Mouse (Mus musculus): ENCODE data around the gene Exosc9. TPM values are rescaled to one million over a fixed set of nuclear protein-coding genes. Genes with fewer than 3 reads are reported as not detected.

Exosc9 gene
- polyA plus RNA-seq, 1 experiment from 2014 or later = 48.6 TPM

GRCm38 (mm10) chr3:36531979-36532542, 20.3 kb upstream of the Exosc9 start:
- TF ChIP-seq CTCF (IDR thresholded peaks at IDR 0.05; ENCODE audit: low read depth) = no peak
- 4% methylated on average over 18 of the region's 18 CpGs for WGBS
- H3K4me1 ChIP-seq (replicated peaks; ENCODE audit: insufficient read depth, low read length) = peaks cover 5% of the 10 kb centered on the region; the same call in 1 of the 2 replicates
- no peaks in the 10 kb centered on the region for H3K36me3 ChIP-seq (ENCODE audit: insufficient read depth, low read length)
- H3K4me2 ChIP-seq (ENCODE audit: low read length) = peak overlapping the region; percentile 66
- H3K27me3 ChIP-seq (ENCODE audit: insufficient read depth, low read length) = no peaks in the 10 kb centered on the region
- no peak overlapping the region for H3K27ac ChIP-seq
- H3K4me3 ChIP-seq (replicated peaks; ENCODE audit: low read depth, low read length) = peak overlapping the region; percentile 34
- DNase-seq (ENCODE audit: low spot score) (peak; percentile 24), ATAC-seq (replicated peaks; ENCODE audit: low FRiP score, low read depth) (no peak)
- peak overlapping the region; percentile 53 for H3K9ac ChIP-seq (ENCODE audit: low read depth, low read length)
- H3K9me3 ChIP-seq (replicated peaks; ENCODE audit: low read length) = no peaks in the 10 kb centered on the region

GRCm38 (mm10) chr3:36532738-36533137, 19.7 kb upstream of the Exosc9 start:
- TF ChIP-seq CTCF (IDR thresholded peaks at IDR 0.05; ENCODE audit: low read depth) = no peak
- no peak overlapping the region for H3K4me2 ChIP-seq (ENCODE audit: low read length)

GRCm38 (mm10) chr3:36533201-36533672, 19.2 kb upstream of the Exosc9 start:
- Histone ChIP-seq H3K36me3 (ENCODE audit: insufficient read depth, low read length) (no peaks in the 10 kb centered on the region), H3K4me3 (replicated peaks; ENCODE audit: low read depth, low read length) (no peak overlapping the region), H3K9me3 (replicated peaks; ENCODE audit: low read length) (no peaks in the 10 kb centered on the region), H3K27ac (no peak overlapping the region), H3K4me1 (replicated peaks; ENCODE audit: insufficient read depth, low read length) (peaks cover 5% of the 10 kb centered on the region; the same call in 1 of the 2 replicates), H3K27me3 (ENCODE audit: insufficient read depth, low read length) (no peaks in the 10 kb centered on the region), H3K9ac (ENCODE audit: low read depth, low read length) (no peak overlapping the region), H3K4me2 (ENCODE audit: low read length) (no peak overlapping the region)
- no peak for ATAC-seq (replicated peaks; ENCODE audit: low FRiP score, low read depth)
- WGBS = 5% methylated on average over 1 of the region's 1 CpGs
- no peak for TF ChIP-seq CTCF (IDR thresholded peaks at IDR 0.05; ENCODE audit: low read depth)
- peak; percentile 50 for DNase-seq (ENCODE audit: low spot score)

More at GRCm38 (mm10) chr3:36532738-36533137, 19.7 kb upstream of the Exosc9 start:
- ATAC-seq (replicated peaks; ENCODE audit: low FRiP score, low read depth) (no peak), DNase-seq (ENCODE audit: low spot score) (peak; percentile 6)
- no peak overlapping the region for H3K4me3 ChIP-seq (replicated peaks; ENCODE audit: low read depth, low read length)
- no peak overlapping the region for H3K9ac ChIP-seq (ENCODE audit: low read depth, low read length)
- no peaks in the 10 kb centered on the region for H3K36me3 ChIP-seq (ENCODE audit: insufficient read depth, low read length)
- 52% methylated on average over 7 of the region's 7 CpGs for WGBS
- H3K4me1 ChIP-seq (replicated peaks; ENCODE audit: insufficient read depth, low read length) = peaks cover 5% of the 10 kb centered on the region; the same call in 1 of the 2 replicates
- H3K27me3 ChIP-seq (ENCODE audit: insufficient read depth, low read length) = no peaks in the 10 kb centered on the region
- H3K27ac ChIP-seq = no peak overlapping the region
- no peaks in the 10 kb centered on the region for H3K9me3 ChIP-seq (replicated peaks; ENCODE audit: low read length)

- H3K4me1 ChIP-seq (replicated peaks; ENCODE audit: insufficient read depth, low read length) = peaks cover 5% of the 10 kb centered on the region; the same call in 1 of the 2 replicates
- H3K4me2 ChIP-seq (ENCODE audit: low read length) = no peak overlapping the region
- TF ChIP-seq CTCF (IDR thresholded peaks at IDR 0.05; ENCODE audit: low read depth) = no peak
- ATAC-seq (replicated peaks; ENCODE audit: low FRiP score, low read depth) (no peak), DNase-seq (ENCODE audit: low spot score) (no peak)
- H3K4me3 ChIP-seq (replicated peaks; ENCODE audit: low read depth, low read length) = no peak overlapping the region
- 80% methylated on average over 12 of the region's 12 CpGs for WGBS
- no peaks in the 10 kb centered on the region for H3K27me3 ChIP-seq (ENCODE audit: insufficient read depth, low read length)
- no peak overlapping the region for H3K9ac ChIP-seq (ENCODE audit: low read depth, low read length)
- H3K9me3 ChIP-seq (replicated peaks; ENCODE audit: low read length) = no peaks in the 10 kb centered on the region
- no peak overlapping the region for H3K27ac ChIP-seq
- H3K36me3 ChIP-seq (ENCODE audit: insufficient read depth, low read length) = no peaks in the 10 kb centered on the region
These were observed 16.4 kb upstream of the Exosc9 start for GRCm38 (mm10) chr3:36536041-36536440.

GRCm38 (mm10) chr3:36537701-36538470, 14.5 kb upstream of the Exosc9 start:
- no peak for TF ChIP-seq CTCF (IDR thresholded peaks at IDR 0.05; ENCODE audit: low read depth)
- ATAC-seq (replicated peaks; ENCODE audit: low FRiP score, low read depth) (no peak), DNase-seq (ENCODE audit: low spot score) (no peak)
- H3K4me3 ChIP-seq (replicated peaks; ENCODE audit: low read depth, low read length) = no peak overlapping the region
- WGBS = 76% methylated on average over 4 of the region's 4 CpGs
- no peak overlapping the region for H3K4me2 ChIP-seq (ENCODE audit: low read length)
- H3K9ac ChIP-seq (ENCODE audit: low read depth, low read length) = no peak overlapping the region
- H3K36me3 ChIP-seq (ENCODE audit: insufficient read depth, low read length) = no peaks in the 10 kb centered on the region
- no peaks in the 10 kb centered on the region for H3K27me3 ChIP-seq (ENCODE audit: insufficient read depth, low read length)
- no peaks in the 10 kb centered on the region for H3K4me1 ChIP-seq (replicated peaks; ENCODE audit: insufficient read depth, low read length)
- H3K9me3 ChIP-seq (replicated peaks; ENCODE audit: low read length) = no peaks in the 10 kb centered on the region
- H3K27ac ChIP-seq = no peak overlapping the region

GRCm38 (mm10) chr3:36540756-36541155, 11.7 kb upstream of the Exosc9 start:
- ATAC-seq (replicated peaks; ENCODE audit: low FRiP score, low read depth) (no peak), DNase-seq (ENCODE audit: low spot score) (no peak)
- Histone ChIP-seq H3K4me2 (ENCODE audit: low read length) (no peak overlapping the region), H3K9me3 (replicated peaks; ENCODE audit: low read length) (no peaks in the 10 kb centered on the region), H3K27me3 (ENCODE audit: insufficient read depth, low read length) (no peaks in the 10 kb centered on the region), H3K36me3 (ENCODE audit: insufficient read depth, low read length) (no peaks in the 10 kb centered on the region), H3K9ac (ENCODE audit: low read depth, low read length) (no peak overlapping the region), H3K4me3 (replicated peaks; ENCODE audit: low read depth, low read length) (no peak overlapping the region), H3K27ac (no peak overlapping the region), H3K4me1 (replicated peaks; ENCODE audit: insufficient read depth, low read length) (no peaks in the 10 kb centered on the region)
- WGBS = 55% methylated on average over 2 of the region's 2 CpGs
- no peak for TF ChIP-seq CTCF (IDR thresholded peaks at IDR 0.05; ENCODE audit: low read depth)

Data from kidney, postnatal 0 days (tissue).